Mouse (Mus musculus) retina, adult 2 months (tissue): ENCODE measurements around the gene Nr4a1.

Source experiments
- DNase-seq: peaks from one replicate; pipeline ENCODE4 v3.0.0-alpha.2; 2012; ENCODE audit warnings: low read depth, low spot score

The Nr4a1 gene

DNA sequence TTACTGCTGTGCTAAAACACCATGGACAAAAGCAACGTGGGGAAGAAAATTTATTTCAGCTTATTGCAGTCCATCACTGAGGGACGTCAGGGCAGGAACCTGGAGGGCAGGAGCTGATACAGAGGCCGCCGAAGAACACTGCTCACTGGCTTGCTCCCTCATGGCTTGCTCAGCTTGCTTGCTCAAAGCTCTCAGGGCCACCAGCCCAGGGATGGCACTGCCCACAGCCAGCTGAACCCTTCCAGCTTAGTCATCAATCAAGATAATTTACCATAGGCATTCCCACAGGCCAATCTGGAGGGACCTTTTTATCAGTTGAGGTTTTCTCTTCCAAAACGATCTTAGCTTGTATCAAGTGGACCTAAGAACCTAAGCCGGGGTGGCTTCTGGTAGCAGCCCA lies 57.9 kb downstream of the Nr4a1 start:
- DNase-seq, result no peak

DNA sequence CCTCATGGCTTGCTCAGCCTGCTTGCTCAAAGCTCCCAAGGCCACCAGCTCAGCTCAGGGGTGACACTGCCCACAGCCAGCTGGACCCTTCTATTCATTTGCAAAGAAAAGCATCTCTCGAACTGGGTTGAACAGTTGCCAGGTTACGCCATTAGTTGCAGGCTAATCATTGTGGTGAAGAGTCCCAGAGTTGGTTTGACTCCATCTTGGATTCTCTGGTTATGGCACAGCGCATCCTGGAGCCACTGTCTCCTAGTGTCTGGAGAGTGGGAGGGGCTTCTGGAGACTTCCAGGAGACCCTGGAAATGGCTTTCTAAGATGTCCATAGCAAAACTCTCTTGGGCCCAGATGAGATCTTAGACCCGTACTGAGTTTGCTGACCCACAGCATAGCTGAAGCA lies 61.3 kb downstream of the Nr4a1 start:
- DNase-seq, result no peak

GRCm38 (mm10) chr15:101315832-101316231 lies 61.8 kb downstream of the Nr4a1 start:
- peak; percentile 18 for DNase-seq

DNA sequence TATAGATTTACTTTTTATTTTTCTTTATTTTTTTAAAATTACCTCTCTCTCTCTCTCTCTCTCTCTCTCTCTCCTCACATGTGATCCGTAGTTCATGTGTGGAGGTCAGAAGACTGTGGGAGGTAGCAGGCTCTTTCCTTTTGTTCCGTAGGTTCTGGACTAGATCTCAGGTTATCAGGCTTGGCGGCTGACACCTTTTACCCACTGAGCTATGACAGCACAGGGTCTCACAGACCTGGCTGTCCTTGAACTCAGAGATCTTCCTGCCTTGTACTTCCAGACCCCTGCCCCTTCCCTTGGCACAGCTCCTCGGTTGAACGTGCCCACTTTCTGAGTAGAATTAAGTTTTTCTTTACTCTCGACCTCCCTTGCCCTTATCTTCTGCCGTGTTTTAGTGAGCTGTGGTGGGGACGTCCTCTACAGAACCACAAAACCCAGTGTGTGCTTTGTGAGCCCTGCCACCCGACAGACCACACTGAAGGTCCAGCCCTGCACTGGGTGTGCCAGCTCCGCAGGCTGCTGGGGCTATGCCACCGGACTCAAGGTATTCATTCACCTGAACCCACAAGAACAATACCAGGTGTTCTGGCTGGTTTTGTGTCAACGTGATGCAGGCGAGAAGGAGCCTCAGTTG lies 62.3 kb downstream of the Nr4a1 start:
- no peak for DNase-seq

DNA sequence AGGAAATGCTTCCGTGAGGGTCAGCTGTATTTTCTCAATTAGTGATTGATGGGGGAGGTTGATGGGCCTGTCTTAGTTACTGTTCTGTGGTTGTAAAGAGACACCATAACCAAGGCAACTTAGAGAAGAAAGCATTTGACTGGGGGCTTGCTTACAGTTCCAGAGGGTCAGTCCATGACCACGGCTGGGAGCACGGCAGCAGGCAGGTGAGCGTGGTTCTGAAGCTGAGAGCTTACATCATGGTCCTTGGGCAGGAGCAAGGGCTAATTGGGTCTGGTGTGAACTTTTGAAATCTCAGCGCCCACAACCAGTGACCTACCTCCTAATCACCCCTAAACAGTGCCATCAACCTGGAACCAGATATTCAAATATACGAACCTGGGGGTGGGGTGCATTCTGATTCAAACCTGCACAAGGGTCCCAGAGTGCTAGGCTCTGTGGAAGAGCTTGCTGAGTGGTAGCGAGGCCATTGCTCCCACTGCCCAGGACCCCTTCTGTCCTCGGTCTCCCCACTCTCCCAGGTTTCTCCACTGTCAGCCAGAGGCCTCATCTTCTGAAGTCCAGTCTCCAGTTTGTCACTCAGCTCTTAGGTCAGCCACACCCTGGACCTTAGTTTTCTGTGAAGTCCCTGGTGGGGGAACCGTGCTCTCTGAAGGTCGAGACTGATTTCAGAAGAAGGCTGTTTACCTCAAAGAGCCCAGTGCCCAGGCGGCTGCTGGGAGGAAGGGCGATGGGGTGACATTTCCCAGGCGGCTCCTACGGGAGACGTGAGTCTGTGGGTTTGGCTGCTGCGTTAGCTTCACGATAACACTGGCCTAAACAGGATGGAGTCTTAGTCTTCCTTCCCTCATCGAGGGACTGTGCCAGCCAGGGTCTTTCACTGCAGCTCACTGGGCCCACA lies 63.1 kb downstream of the Nr4a1 start:
- no peak for DNase-seq

DNA sequence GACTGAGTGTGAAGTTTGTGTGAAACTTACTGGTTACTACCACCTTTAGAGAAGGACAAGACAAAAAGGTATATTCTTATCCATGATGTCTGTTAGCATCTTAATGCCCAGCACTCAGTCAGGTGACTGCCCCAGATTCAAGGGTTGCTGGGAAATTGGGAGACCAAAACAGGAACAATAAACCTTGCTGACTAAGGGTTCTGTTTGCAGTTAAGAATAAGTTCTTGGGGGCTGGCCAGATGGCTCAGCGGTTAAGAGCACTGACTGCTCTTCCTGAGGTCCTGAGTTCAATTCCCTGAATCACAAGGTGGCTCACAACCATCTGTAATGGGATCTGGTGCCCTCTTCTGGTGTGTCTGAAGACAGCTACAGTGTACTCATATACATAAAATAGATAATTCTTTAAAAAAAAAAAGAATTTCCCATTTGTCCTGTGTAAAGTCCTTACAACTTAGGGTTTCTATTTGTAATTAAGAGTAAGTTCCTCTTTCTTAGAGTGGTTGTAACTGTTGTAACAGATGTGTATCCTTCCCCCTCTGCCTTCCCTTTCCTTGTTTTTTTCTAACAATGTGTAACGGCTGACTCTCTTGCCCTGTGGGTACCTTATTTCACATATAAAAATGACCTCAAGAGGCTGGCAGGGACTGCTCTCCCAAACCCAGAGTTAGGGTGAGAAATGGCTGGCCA lies 63.9 kb downstream of the Nr4a1 start:
- no peak for DNase-seq

DNA sequence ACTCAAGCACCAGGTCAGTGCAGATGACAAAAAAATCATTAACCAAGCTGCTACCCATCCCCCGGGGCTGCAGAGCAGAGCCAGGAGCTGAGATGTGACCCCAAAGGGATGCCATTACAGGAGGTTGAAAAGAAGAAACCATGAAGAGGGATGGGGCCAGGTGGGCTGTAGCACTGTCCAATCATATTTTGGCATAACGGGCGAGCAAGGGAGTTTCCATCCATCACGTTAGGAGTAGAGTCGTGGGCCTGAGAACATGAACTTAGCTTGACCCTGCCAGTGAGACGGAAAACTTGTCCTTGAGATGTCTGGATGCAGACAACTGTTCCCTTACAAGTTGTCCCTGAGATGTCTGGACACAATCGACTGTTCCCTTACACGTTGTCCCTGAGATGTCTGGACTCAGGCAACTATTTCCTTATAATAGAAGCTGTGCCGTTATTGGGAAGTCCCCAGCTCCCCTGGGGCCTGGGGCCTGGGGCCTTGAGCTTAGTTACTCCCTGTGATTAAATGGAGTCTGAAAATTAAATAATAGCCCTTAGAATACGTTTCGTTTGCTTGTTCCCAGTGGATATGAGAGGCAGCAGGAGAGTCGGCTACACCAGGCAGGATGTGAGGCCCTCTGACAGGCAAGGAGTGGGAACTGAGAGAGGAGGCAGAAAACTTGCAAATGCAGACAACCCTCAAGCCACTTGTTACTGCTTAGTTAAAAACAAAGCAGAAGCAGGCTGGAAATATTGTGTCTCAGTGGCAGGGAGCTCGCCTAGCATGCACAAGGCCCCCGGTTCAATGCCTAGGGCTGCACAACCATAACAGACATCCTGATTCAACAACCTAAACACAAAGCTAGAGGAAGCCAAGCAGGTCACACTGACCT lies 65.1 kb downstream of the Nr4a1 start:
- DNase-seq, result no peak

DNA sequence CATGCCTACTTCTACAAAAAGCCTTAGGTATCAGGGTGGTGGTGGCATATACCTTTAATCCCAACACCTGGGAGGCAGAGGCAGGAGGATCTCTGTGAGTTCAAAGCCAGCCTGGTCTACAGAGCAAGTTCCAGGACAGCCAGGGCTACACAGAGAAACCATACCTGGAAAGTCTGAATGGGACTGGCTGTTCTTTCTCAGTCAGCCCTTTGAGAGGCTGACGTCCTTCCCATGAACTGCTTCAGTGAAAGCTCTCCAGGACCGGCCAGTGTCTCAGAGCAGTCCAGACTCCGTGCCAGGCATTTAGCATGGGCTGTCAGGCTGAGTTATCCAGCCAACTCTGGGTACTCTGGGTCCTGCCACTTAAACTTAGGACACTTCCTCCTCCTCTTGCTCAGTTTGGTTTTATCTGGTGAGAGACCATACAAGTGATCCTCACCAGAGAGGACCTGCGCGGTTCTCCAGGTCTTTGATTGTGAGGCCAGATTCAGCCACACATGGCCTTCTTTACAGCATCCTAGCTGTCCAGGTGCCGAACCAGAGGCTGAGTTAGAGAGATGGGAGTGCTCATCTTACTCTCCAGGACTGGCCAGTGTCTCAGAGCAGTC lies 66.0 kb downstream of the Nr4a1 start:
- no peak for DNase-seq

GRCm38 (mm10) chr15:101320618-101321041 lies 66.6 kb downstream of the Nr4a1 start:
- DNase-seq, result no peak

- no peak for DNase-seq
Observed at GRCm38 (mm10) chr15:101321126-101321525, 67.1 kb downstream of the Nr4a1 start.

- DNase-seq, result no peak
Observed at GRCm38 (mm10) chr15:101322106-101322505, 68.0 kb downstream of the Nr4a1 start.

- no peak for DNase-seq
Observed at GRCm38 (mm10) chr15:101322640-101323039, 68.6 kb downstream of the Nr4a1 start.

DNA sequence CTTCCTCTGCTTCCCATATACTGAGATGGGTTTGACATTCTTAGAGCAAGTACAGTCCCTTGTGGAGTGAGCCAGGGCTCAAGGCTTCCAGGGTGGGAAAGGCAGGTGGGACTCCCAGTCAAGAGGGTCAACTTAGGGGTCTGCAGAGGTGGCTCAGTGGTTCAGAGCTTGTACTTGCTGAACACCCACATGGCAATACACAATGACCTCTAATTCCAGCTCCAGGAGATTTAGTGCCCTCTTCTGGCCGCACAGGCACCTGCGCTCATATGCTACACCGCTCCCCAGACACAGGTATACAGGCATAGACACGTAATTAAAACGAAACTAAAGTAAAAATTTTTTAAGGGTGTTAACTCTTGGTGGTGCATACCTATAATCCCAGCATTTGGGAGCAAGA lies 69.4 kb downstream of the Nr4a1 start:
- DNase-seq, result no peak
